Mouse (Mus musculus): ENCODE measurements around the gene Hoxa10.

Hoxa10 gene

GRCm38 (mm10) chr6:52245757-52246142 is 5.1 kb upstream of the Hoxa10 start, which contains the start of gene Hoxa11:
Hoxa11 (minus strand) TSS chr6:52245810.
- no peak for DNase-seq (ENCODE audit: low spot score in 2 of 2)

DNA sequence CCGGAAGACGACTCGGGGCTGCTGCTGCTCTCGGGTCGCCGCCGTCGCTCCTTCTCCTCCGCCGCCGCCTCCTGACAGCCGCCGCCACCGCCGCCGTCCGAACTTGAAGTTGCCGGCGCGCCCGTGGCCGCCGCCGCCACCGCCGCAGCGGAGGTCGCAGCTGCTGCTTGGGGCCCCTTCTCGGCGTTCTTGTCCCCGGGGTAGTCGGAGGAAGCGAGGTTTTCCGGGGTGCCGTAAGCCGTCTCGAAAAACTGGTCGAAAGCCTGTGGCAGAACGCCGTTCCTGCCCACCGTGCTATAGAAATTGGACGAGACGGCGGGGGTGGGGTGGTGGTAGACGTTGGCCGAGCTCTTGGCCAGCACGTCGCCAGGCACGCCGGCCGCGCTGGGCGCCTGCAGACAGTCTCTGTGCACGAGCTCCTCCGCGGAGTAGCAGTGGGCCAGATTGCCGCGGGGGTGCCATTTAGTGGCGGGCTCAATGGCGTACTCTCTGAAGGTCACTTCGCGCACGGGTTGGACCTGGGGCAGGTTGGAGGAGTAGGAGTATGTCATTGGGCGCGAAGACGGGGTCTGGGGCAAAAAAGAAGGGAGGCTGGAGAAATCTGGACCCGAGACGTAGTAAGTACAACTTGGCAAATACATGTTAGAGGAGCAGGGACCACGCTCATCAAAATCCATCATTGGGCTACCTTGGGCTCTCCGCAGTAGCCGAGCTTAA is 4.5 kb upstream of the Hoxa10 start:
- DNase-seq (ENCODE audit: low spot score in 2 of 2): no peak

- no peak for DNase-seq (ENCODE audit: low spot score in 2 of 2)
These were observed 3.9 kb upstream of the Hoxa10 start for GRCm38 (mm10) chr6:52244471-52245039.

DNA sequence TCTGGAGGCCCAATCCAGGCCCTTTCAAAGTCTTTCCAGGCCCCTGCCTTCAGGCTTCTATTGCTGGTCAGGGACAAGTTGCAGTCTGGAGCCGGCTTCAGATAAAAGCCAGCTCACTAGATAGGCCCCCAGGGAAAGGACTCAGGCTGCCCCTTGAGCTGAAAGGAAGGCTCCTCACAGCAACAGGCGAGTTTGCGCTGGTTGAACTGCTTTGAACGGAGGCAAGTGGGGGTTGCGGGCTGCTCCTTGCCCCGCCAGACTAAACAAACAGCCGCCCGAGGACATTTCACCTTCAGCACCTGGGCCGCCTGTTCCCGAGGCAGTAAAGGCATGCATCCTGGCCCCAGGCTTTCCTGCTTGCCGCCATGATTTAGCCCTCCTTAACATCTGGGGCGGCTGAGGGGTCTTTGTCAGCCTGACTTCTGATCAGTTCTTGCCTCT is 3.0 kb upstream of the Hoxa10 start:
- no peak for DNase-seq (ENCODE audit: low spot score in 2 of 2)

DNA sequence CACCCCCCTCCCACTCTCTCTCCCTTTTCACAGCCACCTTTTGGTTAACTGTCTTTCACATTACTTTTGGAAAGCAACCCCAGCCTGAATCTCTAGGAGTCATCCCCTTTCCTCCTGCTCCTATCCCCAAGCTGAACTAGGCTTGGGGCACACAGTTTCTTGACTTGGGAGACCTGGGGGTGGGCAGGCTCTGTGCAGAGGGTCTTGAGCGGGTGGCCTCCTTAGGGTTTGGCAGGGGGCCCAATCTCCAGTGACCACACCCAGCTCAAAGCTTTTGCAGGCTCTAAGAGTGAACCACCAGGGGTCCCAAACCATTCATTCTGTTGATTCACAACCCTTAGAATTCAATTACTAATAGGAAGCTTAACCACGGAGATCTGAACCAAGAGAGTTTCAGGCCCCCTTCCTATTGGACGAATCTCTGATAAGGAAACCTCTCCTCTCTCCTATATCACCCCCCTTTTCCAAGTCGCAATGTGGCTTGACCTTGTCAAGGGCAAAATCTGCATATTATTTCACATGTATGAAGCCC is 2.2 kb upstream of the Hoxa10 start:
- no peak for DNase-seq (ENCODE audit: low spot score in 2 of 2)

GRCm38 (mm10) chr6:52241001-52241621 is 457 bp upstream of the Hoxa10 start:
- peak in 1 of 2 experiments; percentile 10 for DNase-seq (ENCODE audit: low spot score in 2 of 2)

GRCm38 (mm10) chr6:52239625-52240388 is 847 bp downstream of the Hoxa10 start:
- DNase-seq (ENCODE audit: low spot score in 2 of 2): peak in 1 of 2 experiments; percentile 11

DNA sequence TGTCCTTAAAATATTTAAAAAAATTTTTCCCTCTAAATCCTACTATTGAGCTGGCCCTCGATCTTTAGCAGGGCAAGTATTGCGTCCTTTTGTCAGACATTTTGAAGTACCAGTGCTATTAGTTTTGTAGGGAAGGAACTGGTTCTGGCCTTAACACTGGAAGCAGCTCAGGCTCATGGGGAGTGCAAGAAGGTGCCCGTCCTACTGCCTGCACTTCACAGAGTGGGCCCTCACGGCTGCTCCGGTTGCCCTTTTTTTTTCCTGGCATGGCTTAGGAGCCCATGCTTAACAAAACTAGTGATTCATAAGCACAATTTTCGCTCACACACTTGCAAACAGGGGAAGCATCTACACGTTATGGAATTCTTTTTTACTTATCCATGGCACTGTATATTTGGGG is 1.7 kb downstream of the Hoxa10 start:
- no peak for DNase-seq (ENCODE audit: low spot score in 2 of 2)

DNA sequence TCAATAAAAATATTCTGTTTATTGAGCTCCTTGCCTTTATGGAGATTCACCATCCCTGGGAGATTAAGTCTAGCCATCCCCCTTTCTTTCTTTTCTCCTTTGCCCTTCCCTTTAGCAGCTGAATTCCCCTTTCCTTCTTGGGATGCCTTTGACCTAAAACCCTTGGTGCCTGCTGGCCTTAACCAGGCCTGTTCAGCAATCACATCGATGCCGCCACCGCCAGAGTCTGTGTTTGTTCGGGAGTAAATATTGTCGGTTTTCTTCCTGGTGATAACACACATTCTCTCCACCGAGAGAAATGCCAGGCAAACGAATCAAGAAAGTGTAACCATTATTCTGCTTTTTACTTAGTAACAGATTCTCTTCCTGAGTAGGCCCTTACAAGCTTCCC is 2.5 kb downstream of the Hoxa10 start:
- peak in 1 of 2 experiments; percentile 4 for DNase-seq (ENCODE audit: low spot score in 2 of 2)

DNA sequence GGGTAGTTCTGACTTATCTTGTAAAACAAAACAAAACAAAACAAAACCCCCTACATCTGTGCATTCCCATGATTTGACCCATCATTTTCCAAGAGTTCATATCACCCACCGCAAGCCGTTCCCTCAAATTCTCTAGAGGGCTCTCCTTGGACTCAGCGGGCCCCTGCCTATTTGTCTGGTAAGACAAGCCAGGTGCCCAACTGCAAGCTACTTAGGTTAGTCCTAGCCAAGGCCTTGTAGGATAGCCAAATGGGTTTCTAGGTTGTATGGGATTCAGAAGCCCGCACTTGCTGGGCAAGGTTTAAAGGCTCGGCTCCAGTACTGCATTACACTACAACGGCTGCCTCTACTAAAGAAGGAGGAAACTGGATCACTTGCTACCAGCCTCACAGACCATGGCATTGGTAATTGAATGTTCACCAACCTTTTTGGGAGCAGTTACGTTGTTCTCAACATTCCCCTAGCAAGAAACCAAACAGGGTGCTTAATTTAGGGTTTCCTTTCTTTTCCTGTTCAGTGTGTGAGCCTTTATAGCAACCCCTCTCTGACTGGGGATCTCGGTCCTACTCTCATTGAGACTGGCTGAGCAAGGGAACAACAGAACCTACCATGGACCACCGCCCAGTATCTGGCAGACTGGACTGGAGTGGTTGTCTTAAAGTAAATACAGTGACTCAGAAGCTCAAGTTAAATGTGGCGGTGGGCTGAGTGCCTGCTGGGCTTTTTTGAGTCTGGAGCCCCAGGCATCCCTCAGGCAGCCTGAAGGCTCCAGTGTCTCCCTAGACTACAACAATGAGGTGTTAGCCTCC is 3.1 kb downstream of the Hoxa10 start:
- peak in 1 of 2 experiments; percentile 8 for DNase-seq (ENCODE audit: low spot score in 2 of 2)

DNA sequence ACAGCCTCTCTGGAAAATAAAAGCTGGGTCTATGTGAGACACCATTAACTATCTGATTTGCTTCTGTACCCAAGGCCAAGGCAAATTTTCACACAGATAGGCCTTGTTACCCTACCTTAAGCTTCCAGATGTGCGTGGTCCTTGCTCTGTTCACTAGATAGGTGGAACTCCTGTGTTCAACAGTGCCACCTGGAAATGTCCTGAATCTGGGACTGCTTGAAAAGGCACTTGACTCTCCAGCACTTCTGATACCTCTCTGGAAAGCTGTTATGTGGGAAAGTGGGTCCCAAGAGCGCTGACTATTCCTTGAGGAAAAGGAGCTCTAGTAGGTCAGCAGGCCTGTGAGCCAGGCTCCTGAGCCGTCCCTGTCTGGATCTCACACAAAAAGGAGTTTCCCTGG is 3.8 kb downstream of the Hoxa10 start:
- peak in 1 of 2 experiments; percentile 2 for DNase-seq (ENCODE audit: low spot score in 2 of 2)

GRCm38 (mm10) chr6:52235866-52236265 is 4.8 kb downstream of the Hoxa10 start:
- peak in 1 of 2 experiments; percentile 7 for DNase-seq (ENCODE audit: low spot score in 2 of 2)

GRCm38 (mm10) chr6:52235267-52235666 is 5.4 kb downstream of the Hoxa10 start:
- DNase-seq (ENCODE audit: low spot score in 2 of 2): no peak

DNA sequence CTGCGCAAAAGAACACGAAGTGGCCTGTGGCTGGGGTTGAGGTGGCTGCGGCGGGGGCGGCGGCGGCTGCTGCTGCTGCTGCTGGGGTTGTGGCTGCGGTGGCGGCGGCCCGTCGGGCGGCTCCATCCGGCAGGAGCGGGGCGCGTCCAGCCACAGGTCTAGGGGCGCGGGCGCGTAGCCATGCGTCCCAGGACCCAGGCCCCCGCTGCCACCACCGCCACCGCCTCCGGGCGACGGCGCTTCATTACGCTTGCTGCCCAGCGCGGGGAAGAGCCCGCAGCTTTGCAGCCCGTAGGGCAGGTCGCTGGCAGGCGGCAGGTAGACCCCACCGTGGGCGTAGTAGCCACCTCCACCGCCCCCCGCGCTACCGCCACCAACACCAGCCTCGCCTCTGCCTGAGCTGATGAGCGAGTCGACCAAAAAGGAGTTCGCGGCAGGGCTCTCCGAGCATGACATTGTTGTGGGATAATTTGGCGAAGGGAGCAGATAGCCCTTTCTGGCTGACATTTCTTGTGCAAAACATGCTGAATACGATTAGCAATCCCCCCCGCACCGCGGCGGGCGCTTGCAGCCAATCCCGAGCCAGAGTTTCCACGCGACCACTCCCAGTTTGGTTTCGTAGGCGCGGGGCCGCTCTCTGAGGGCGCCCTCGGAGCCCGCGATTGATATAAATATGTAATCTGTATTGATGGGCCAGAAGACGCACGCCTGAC is 6.1 kb downstream of the Hoxa10 start:
- DNase-seq (ENCODE audit: low spot score in 2 of 2): no peak

DNA sequence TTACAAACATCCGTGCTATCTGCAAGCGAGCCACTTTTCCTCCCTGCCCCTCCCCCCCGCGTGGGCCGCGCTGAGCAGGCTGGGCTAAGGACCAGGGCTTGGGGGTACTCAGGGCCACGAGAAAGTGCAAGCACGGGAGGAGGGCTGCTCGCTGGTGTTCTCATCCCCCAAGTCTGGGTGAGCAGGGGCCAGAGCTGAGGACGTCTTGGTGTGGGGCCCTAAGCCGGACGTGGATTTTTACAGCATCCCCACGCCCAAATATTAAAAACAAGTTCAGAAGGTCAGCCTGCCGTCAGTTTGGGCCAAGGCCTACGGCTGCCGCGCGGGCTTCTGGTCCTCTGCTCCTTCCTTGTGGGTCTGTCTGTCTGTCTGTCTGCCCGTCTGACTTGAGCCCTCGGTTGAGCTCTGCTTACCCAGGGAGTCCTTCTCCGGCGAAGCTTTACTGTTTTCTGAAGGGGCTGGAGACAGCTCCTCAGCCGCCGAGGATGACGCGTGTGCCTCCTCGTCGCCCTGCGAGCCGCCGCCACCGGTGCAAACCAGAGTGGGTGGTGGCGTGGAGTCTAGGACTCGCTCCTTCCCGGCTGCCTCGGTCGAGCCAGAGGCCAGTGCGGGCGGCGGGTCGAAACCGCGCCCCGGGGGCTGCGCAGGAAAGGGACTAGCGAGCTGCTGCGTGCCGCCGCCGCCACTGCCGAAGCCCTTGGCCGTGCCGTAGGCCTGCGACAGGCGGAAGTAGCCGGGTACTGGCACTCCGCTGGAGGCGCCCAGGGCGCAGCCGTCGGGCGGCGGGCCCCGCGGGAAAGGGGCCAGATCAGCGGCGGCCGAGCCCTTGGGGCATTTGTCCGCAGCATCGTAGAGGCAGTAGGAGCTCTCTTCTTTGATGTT is 6.9 kb downstream of the Hoxa10 start:
- no peak for DNase-seq (ENCODE audit: low spot score in 2 of 2)

- no peak for DNase-seq (ENCODE audit: low spot score in 2 of 2)
These were observed 7.6 kb downstream of the Hoxa10 start for GRCm38 (mm10) chr6:52232984-52233545.

GRCm38 (mm10) chr6:52232568-52232965 is 8.1 kb downstream of the Hoxa10 start:
- DNase-seq (ENCODE audit: low spot score in 2 of 2): no peak

DNA sequence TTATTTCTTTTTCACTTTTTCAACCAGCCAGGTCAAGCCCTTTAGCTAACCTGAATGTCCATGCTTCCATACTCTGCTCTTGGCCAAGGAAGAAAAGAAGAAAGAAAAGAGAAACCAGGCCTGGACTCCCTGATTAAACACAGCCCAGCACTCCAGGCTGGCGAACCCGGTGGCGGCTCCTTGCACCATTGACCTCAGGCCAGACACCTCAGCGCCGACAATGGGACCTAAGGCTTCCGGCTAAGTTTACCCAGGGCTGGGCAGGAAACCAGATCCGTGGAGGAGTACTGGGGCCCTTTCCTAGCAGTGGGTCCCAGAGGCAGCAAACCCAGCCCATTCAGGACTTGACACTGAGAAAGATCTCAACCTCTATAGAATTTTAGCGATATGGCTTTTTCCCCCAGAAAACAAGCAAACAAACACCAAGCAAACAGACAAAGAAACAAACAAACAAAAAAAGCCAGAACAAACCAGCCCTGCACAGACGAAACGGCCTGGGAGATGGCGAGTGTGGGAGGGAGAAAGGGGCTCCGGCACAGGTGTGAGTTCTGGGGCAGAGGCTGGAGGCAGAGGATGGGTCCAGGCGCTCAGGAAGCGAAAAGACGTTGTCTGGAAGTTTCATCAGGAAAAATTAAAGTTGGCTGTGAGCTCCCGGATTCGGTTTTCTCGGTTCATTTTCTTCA is 8.6 kb downstream of the Hoxa10 start:
- DNase-seq (ENCODE audit: low spot score in 2 of 2): peak in 1 of 2 experiments; percentile 4
